Mouse (Mus musculus) hindbrain, embryonic 15.5 days (tissue): Measurements from ENCODE around the gene Il34. TPM values are rescaled to one million over a fixed set of nuclear protein-coding genes. Genes with fewer than 3 reads are reported as not detected.

Experiments used
- ATAC-seq: fragments of 200-750 bp; cut with Nextera tagmentation; 2 replicates; pipeline ENCODE4 v1.8.0; 2017; ENCODE audit warnings: low read depth, moderate number of reproducible peaks, moderate TSS enrichment; ENCODE audit not compliant: low FRiP score
- H3K27ac ChIP-seq: fragments of 300-500 bp; sonication (generic); replicated peaks from 2 replicates; pipeline ENCODE4 v1.5.1; 2015; ENCODE audit warnings: mild to moderate bottlenecking, inconsistent platforms
- H3K27me3 ChIP-seq: fragments of 300-500 bp; sonication (generic); 2 replicates; pipeline ENCODE4 v1.6.1; 2015; ENCODE audit warnings: control low read depth, inconsistent platforms
- H3K36me3 ChIP-seq: fragments of 300-500 bp; sonication (generic); 2 replicates; pipeline ENCODE4 v1.6.1; 2015; ENCODE audit warnings: control low read depth, inconsistent platforms
- H3K4me1 ChIP-seq: fragments of 300-500 bp; sonication (generic); replicated peaks from 2 replicates; pipeline ENCODE4 v1.6.1; 2015; ENCODE audit warnings: control low read depth, inconsistent platforms
- H3K4me2 ChIP-seq: fragments of 300-500 bp; sonication (generic); 2 replicates; pipeline ENCODE4 v1.6.1; 2015; ENCODE audit warnings: moderate library complexity, mild to moderate bottlenecking, inconsistent platforms
- H3K4me3 ChIP-seq: fragments of 300-500 bp; sonication (generic); 2 replicates; pipeline ENCODE4 v1.5.1; 2015; ENCODE audit warnings: mild to moderate bottlenecking, inconsistent platforms
- H3K9ac ChIP-seq: fragments of 300-500 bp; sonication (generic); 2 replicates; pipeline ENCODE4 v1.6.1; 2015; ENCODE audit warnings: inconsistent platforms
- H3K9me3 ChIP-seq: fragments of 300-500 bp; sonication (generic); 2 replicates; pipeline ENCODE4 v1.6.1; 2016; ENCODE audit warnings: control low read depth, inconsistent platforms
- WGBS: fragments of 180-500 bp; shearing (Covaris S2); methylation state at CpG from one replicate; pipeline ENCODE4 v1.1.7; 2015; 5-methylcytosine and 5-hydroxymethylcytosine counted together
- polyA plus RNA-seq: library from polyadenylated mRNA; unstranded; fragments of >200 nt; fragmentation: Nextera tagmentation; extraction: Ambion mirVana; gene quantifications from 2 replicates; pipeline ENCODE4 v1.2.1, GENCODE M21; 2015

Gene Il34
- polyA plus RNA-seq, 1 experiment from 2014 or later = 5.8 TPM

DNA sequence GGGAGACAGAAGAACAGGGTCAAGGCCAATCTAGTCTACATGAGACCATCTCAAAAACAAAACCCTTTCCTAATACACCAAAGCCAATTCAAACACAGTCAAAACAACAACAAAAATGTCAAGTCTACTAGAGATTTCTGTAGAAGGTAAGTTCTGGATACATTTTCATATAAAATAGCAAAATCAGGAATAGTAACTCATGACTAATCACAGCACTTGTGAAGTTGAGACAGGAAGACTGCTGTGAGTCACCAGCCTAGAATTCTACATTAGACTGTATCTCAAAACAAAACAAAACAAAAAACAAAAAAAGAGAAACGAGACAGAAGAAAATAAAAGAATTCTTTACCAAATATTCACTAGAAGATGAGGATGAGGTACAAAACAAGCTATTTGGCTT lies 19.1 kb upstream of the Il34 start:
- Histone ChIP-seq H3K4me1 (no peaks in the 10 kb centered on the region), H3K36me3 (peaks cover 95% of the 10 kb centered on the region), H3K4me3 (no peak overlapping the region), H3K27me3 (no peaks in the 10 kb centered on the region), H3K27ac (no peak overlapping the region), H3K9ac (no peak overlapping the region), H3K9me3 (no peaks in the 10 kb centered on the region), H3K4me2 (no peak overlapping the region)
- no peak for ATAC-seq
- 95% methylated on average over 1 of the region's 1 CpGs for WGBS

- H3K4me1 ChIP-seq = no peaks in the 10 kb centered on the region
- H3K9ac ChIP-seq = no peak overlapping the region
- H3K27me3 ChIP-seq = no peaks in the 10 kb centered on the region
- H3K36me3 ChIP-seq = peaks cover 95% of the 10 kb centered on the region
- no peak for ATAC-seq
- WGBS = 91% methylated on average over 3 of the region's 3 CpGs
- no peak overlapping the region for H3K4me2 ChIP-seq
- H3K4me3 ChIP-seq = no peak overlapping the region
- no peaks in the 10 kb centered on the region for H3K9me3 ChIP-seq
- no peak overlapping the region for H3K27ac ChIP-seq
Observed at GRCm38 (mm10) chr8:110821960-110822359, 16.2 kb upstream of the Il34 start.

DNA sequence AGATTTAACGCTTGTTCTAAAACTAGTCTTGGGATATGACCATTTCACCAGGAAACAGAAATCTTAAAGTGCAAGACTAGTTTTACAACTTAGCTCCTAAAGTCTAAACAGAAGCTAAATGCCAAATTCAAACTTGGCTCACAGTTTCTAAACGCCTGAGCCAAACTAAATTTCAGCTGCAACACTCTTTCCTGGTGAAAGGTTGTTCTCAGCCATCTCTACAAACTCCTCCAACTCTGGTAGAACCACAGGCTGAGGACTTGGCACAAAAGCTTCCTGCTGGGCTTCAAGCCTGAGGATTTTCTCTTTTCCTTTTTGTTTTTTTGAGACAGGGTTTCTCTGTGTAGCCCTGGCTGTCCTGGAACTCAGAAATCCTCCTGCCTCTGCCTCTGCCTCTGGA lies 14.5 kb upstream of the Il34 start:
- no peak overlapping the region for H3K4me2 ChIP-seq
- no peaks in the 10 kb centered on the region for H3K27me3 ChIP-seq
- H3K9me3 ChIP-seq = no peaks in the 10 kb centered on the region
- no peaks in the 10 kb centered on the region for H3K4me1 ChIP-seq
- H3K9ac ChIP-seq = no peak overlapping the region
- no peak overlapping the region for H3K27ac ChIP-seq
- WGBS = 97% methylated on average over 2 of the region's 2 CpGs
- ATAC-seq = no peak
- peaks cover 97% of the 10 kb centered on the region for H3K36me3 ChIP-seq
- no peak overlapping the region for H3K4me3 ChIP-seq

GRCm38 (mm10) chr8:110818593-110818992 lies 12.9 kb upstream of the Il34 start:
- H3K27ac ChIP-seq = no peak overlapping the region
- no peaks in the 10 kb centered on the region for H3K4me1 ChIP-seq
- H3K36me3 ChIP-seq = peaks cover 98% of the 10 kb centered on the region
- H3K27me3 ChIP-seq = no peaks in the 10 kb centered on the region
- no peak overlapping the region for H3K4me2 ChIP-seq
- no peaks in the 10 kb centered on the region for H3K9me3 ChIP-seq
- 88% methylated on average over 3 of the region's 3 CpGs for whole genome bisulfite sequencing
- no peak overlapping the region for H3K4me3 ChIP-seq
- ATAC-seq = no peak
- no peak overlapping the region for H3K9ac ChIP-seq

- Histone ChIP-seq H3K4me2 (no peak overlapping the region), H3K4me1 (no peaks in the 10 kb centered on the region), H3K27me3 (no peaks in the 10 kb centered on the region), H3K36me3 (peaks cover 98% of the 10 kb centered on the region), H3K4me3 (no peak overlapping the region), H3K9me3 (no peaks in the 10 kb centered on the region), H3K27ac (no peak overlapping the region), H3K9ac (no peak overlapping the region)
- no peak for ATAC-seq
- 100% methylated on average over 1 of the region's 1 CpGs for WGBS
Observed at GRCm38 (mm10) chr8:110816990-110817389, 11.3 kb upstream of the Il34 start.

DNA sequence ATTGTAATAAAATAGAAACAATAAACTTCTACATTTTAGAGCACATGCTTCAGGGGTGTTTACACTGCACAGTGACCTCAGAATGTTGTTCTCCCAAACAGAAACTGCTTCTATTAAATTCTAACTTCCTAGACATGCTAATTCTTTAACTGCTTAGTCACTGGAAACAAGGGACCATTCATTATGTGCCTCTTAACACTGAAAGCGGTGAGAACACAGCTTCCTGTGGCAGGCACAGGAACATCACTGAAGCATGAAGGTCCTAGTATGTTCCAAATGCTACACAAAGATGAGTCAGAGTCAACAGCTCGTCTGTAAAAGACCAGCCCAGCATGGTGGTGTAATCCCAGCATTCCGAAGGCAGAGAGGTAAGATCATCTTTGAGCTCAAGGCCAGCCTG lies 9.6 kb upstream of the Il34 start:
- peaks cover 99% of the 10 kb centered on the region for H3K36me3 ChIP-seq
- no peaks in the 10 kb centered on the region for H3K4me1 ChIP-seq
- no peaks in the 10 kb centered on the region for H3K9me3 ChIP-seq
- H3K4me3 ChIP-seq = no peak overlapping the region
- no peak overlapping the region for H3K4me2 ChIP-seq
- no peaks in the 10 kb centered on the region for H3K27me3 ChIP-seq
- 77% methylated on average over 3 of the region's 3 CpGs for WGBS
- no peak overlapping the region for H3K9ac ChIP-seq
- no peak overlapping the region for H3K27ac ChIP-seq
- ATAC-seq = no peak

DNA sequence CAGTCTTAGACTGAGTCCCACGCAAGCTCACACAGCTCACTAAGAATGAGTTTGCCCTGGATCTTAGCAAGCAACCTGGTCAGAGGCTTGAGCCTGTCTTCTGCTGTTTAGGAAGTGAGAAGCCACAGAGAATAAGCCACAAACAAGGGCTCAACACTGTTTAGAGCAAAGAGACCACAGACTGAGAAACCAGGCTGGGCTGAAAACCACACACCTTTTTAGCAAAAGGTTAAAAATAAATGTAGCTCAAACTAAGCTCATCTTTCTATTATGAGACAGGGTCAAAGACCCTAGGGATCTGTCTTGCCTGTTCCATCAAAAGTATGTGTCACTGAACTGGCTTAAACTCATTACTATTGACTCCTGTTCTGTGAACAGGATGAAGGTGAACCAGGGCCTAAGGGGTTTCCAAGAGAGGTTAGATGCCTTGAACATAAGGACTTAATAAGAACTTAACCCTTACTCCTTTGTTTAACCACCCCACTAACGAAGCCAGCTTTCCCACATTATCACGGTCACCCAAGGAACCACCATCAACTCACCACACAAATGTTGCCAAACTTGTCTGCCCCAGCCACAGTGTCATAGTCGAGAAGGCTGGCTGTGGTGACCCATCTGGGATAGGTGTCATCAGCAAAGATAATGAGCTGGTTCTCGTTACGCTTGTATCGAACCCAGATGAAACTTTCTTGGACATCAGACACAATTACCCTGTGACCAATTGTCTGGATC lies 7.5 kb upstream of the Il34 start:
- Histone ChIP-seq H3K36me3 (peaks cover 95% of the 10 kb centered on the region), H3K4me1 (no peaks in the 10 kb centered on the region), H3K4me3 (no peak overlapping the region), H3K27ac (no peak overlapping the region), H3K27me3 (no peaks in the 10 kb centered on the region), H3K4me2 (no peak overlapping the region), H3K9ac (no peak overlapping the region), H3K9me3 (no peaks in the 10 kb centered on the region)
- no peak for ATAC-seq
- WGBS = 91% methylated on average over 7 of the region's 7 CpGs

GRCm38 (mm10) chr8:110812349-110813080 lies 6.8 kb upstream of the Il34 start:
- Histone ChIP-seq H3K9me3 (no peaks in the 10 kb centered on the region), H3K4me2 (no peak overlapping the region), H3K27ac (no peak overlapping the region), H3K9ac (no peak overlapping the region), H3K27me3 (no peaks in the 10 kb centered on the region), H3K36me3 (peaks cover 88% of the 10 kb centered on the region), H3K4me1 (no peaks in the 10 kb centered on the region), H3K4me3 (no peak overlapping the region)
- WGBS = 96% methylated on average over 7 of the region's 7 CpGs
- no peak for ATAC-seq

DNA sequence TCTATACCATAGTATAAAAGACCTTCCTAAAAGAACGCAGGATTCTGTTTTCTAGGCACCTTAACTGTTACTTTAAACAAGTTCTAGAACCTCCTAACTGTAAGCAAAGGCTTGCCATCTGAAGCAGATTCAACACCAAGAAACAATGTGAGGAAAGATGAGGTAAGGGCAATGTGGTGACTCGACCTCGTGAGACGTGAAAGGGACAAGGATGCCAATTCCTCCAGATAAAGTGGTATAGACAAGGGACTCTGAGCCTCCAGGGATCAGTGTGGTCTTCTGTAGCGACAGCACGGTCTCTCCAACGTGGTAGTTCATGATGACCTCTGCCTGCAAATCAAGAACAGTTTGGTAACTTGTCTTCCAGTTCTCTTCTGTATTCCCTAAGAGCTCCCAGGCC lies 6.1 kb upstream of the Il34 start:
- Histone ChIP-seq H3K4me1 (no peaks in the 10 kb centered on the region), H3K27me3 (no peaks in the 10 kb centered on the region), H3K4me2 (no peak overlapping the region), H3K9ac (no peak overlapping the region), H3K36me3 (peaks cover 81% of the 10 kb centered on the region), H3K4me3 (no peak overlapping the region), H3K9me3 (no peaks in the 10 kb centered on the region), H3K27ac (no peak overlapping the region)
- 94% methylated on average over 7 of the region's 7 CpGs for WGBS
- ATAC-seq = no peak

GRCm38 (mm10) chr8:110811116-110811515 lies 5.4 kb upstream of the Il34 start:
- WGBS = 99% methylated on average over 3 of the region's 3 CpGs
- no peak for ATAC-seq
- Histone ChIP-seq H3K27me3 (no peaks in the 10 kb centered on the region), H3K4me2 (no peak overlapping the region), H3K4me1 (no peaks in the 10 kb centered on the region), H3K4me3 (no peak overlapping the region), H3K9me3 (no peaks in the 10 kb centered on the region), H3K9ac (no peak overlapping the region), H3K27ac (no peak overlapping the region), H3K36me3 (peaks cover 74% of the 10 kb centered on the region)

DNA sequence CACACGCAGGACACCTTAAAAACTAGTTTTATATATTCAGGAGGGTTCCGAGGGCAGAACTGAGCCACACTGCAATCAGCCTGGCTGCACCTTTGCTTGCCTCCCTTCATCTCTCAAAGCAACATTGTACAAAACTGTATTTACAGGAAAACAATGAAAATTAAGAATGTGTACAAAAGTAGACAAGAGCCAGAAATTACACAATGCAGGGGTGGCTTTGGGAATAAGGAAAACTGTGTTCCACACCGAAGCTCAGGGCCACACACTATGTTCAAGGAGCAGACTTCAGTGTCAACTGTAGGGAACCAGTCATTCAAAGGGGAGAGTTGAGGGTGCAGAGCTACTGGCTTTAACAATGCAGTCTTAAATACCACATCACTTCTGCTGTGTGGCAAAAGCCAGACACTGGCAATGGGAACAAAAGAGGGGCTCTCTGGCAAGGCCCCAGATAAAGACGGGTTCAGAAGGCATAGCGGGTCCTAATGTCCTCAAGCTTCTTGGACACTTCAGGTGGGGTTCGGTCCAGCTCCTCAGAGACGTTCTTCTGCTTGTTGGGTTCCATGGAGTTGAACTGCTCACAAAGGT lies 4.8 kb upstream of the Il34 start:
- no peaks in the 10 kb centered on the region for H3K9me3 ChIP-seq
- peaks cover 69% of the 10 kb centered on the region for H3K36me3 ChIP-seq
- H3K27ac ChIP-seq = no peak overlapping the region
- no peak overlapping the region for H3K4me3 ChIP-seq
- WGBS = 83% methylated on average over 7 of the region's 7 CpGs
- no peak for ATAC-seq
- no peak overlapping the region for H3K4me2 ChIP-seq
- H3K9ac ChIP-seq = no peak overlapping the region
- H3K4me1 ChIP-seq = no peaks in the 10 kb centered on the region
- no peaks in the 10 kb centered on the region for H3K27me3 ChIP-seq

DNA sequence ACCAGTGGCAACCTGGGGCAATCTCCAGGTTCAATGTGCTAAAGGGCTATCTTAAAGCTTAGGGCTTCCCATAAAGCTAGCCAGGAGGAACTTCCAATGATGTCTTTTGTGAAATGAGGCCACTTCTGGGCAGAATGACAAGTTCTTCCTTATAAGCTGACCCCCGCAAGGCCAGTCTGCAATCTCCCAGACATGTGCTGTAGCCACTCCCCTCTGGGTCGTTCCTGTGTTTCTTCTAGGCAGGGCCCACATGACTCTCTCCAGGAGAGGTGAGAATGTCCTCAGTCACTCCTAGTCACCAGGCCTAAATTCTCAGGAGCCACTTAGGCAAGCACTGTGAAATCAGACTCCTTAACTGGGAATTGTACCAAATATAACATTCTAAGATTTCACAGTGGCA lies 4.1 kb upstream of the Il34 start:
- no peaks in the 10 kb centered on the region for H3K4me1 ChIP-seq
- no peak overlapping the region for H3K27ac ChIP-seq
- H3K36me3 ChIP-seq = peaks cover 62% of the 10 kb centered on the region
- no peaks in the 10 kb centered on the region for H3K9me3 ChIP-seq
- WGBS = 69% methylated on average over 2 of the region's 2 CpGs
- no peaks in the 10 kb centered on the region for H3K27me3 ChIP-seq
- no peak overlapping the region for H3K9ac ChIP-seq
- H3K4me2 ChIP-seq = no peak overlapping the region
- ATAC-seq = no peak
- no peak overlapping the region for H3K4me3 ChIP-seq
